Mouse (Mus musculus) intestine, postnatal 0 days (tissue): Measurements from ENCODE around the gene AB124611. TPM values are rescaled to one million over a fixed set of nuclear protein-coding genes. Genes with fewer than 3 reads are reported as not detected.
A peak's percentile ranks its signal among the peaks of the same experiment; 100 is the strongest.

Experiments
- ATAC-seq: fragments of 200-750 bp; cut with Nextera tagmentation; 2 replicates; pipeline ENCODE4 v1.8.0; 2017; ENCODE audit warnings: mild to moderate bottlenecking, moderate TSS enrichment, moderate library complexity
- H3K27ac ChIP-seq: fragments of 300-500 bp; sonication (generic); 2 replicates; pipeline ENCODE4 v1.5.1; 2014; ENCODE audit warnings: mild to moderate bottlenecking, low read depth, low read length, moderate library complexity
- H3K27me3 ChIP-seq: fragments of 300-500 bp; sonication (generic); replicated peaks from 2 replicates; pipeline ENCODE4 v1.6.1; 2014; ENCODE audit warnings: low read length, mixed read lengths; ENCODE audit not compliant: control insufficient read depth, insufficient read depth
- H3K36me3 ChIP-seq: fragments of 300-500 bp; sonication (generic); 2 replicates; pipeline ENCODE4 v1.6.1; 2014; ENCODE audit warnings: mild to moderate bottlenecking, moderate library complexity; ENCODE audit not compliant: control insufficient read depth, insufficient read depth
- H3K4me1 ChIP-seq: fragments of 300-500 bp; sonication (generic); replicated peaks from 2 replicates; pipeline ENCODE4 v1.6.1; 2014; ENCODE audit warnings: antibody characterized with exemption, low read length, mixed read lengths; ENCODE audit not compliant: control insufficient read depth, insufficient read depth
- H3K4me2 ChIP-seq: fragments of 300-500 bp; sonication (generic); replicated peaks from 2 replicates; pipeline ENCODE4 v1.6.1; 2014; ENCODE audit warnings: low read depth, mild to moderate bottlenecking, moderate library complexity
- H3K4me3 ChIP-seq: fragments of 300-500 bp; sonication (generic); 2 replicates; pipeline ENCODE4 v1.5.1; 2014; ENCODE audit warnings: low read depth, low read length
- H3K9ac ChIP-seq: fragments of 300-500 bp; sonication (generic); 2 replicates; pipeline ENCODE4 v1.6.1; 2014; ENCODE audit warnings: mild to moderate bottlenecking, low read depth, low read length
- H3K9me3 ChIP-seq: fragments of 300-500 bp; sonication (generic); 2 replicates; pipeline ENCODE4 v1.6.1; 2016; ENCODE audit warnings: mixed run types; ENCODE audit not compliant: control insufficient read depth
- CTCF ChIP-seq: sonication (generic); IDR thresholded peaks from 2 replicates; pipeline ENCODE4 v1.5.1; 2016; ENCODE audit warnings: low read depth, mild to moderate bottlenecking, control low read depth, antibody characterized with exemption, moderate library complexity
- WGBS: fragments of 180-500 bp; shearing (Covaris S2); extraction: QIAGEN DNeasy Blood & Tissue Kit; methylation state at CpG from one replicate; pipeline ENCODE4 v1.1.7; 2014; 5-methylcytosine and 5-hydroxymethylcytosine counted together
- polyA plus RNA-seq: library from polyadenylated mRNA; unstranded; fragments of >200 nt; fragmentation: Nextera tagmentation; extraction: Ambion mirVana; gene quantifications from 2 replicates; pipeline ENCODE4 v1.2.1, GENCODE M21; 2015

The AB124611 gene
- polyA plus RNA-seq, 1 experiment from 2014 or later = 0.43 TPM

GRCm38 (mm10) chr9:21576286-21576685 lies 50.3 kb downstream of the AB124611 start:
- no peak for ATAC-seq
- no peak overlapping the region for H3K9ac ChIP-seq
- H3K4me1 ChIP-seq = no peaks in the 10 kb centered on the region
- no peak overlapping the region for H3K4me2 ChIP-seq
- peaks cover 77% of the 10 kb centered on the region for H3K36me3 ChIP-seq
- H3K9me3 ChIP-seq = no peaks in the 10 kb centered on the region
- no peak for TF ChIP-seq CTCF
- 89% methylated on average over 1 of the region's 1 CpGs for WGBS
- H3K27me3 ChIP-seq = no peaks in the 10 kb centered on the region
- H3K4me3 ChIP-seq = no peak overlapping the region
- no peak overlapping the region for H3K27ac ChIP-seq

DNA sequence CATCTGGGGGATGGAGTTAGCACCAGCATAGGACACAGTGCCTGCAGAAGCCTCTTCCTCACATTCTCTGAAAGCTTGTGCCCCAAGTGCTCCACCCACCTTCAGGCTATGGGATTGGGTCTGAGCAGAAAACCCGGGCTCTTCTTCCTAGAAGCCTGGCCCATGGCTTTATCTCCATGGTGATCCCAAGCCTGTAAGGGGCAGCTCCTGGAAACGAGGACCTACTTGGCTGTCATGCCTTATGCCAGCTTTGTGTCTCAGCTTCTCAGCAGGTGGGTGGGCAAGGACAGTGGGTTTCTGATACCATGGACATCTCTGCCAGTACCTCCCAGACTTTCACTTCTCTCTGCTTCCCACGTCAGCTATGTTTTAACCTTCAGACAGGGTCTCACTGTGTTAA lies 52.2 kb downstream of the AB124611 start:
- ATAC-seq = no peak
- H3K4me2 ChIP-seq = no peak overlapping the region
- no peaks in the 10 kb centered on the region for H3K9me3 ChIP-seq
- no peak for TF ChIP-seq CTCF
- no peak overlapping the region for H3K9ac ChIP-seq
- H3K36me3 ChIP-seq = peaks cover 74% of the 10 kb centered on the region
- WGBS = 63% methylated on average over 3 of the region's 3 CpGs
- H3K4me1 ChIP-seq = no peaks in the 10 kb centered on the region
- no peak overlapping the region for H3K4me3 ChIP-seq
- no peaks in the 10 kb centered on the region for H3K27me3 ChIP-seq
- H3K27ac ChIP-seq = no peak overlapping the region

DNA sequence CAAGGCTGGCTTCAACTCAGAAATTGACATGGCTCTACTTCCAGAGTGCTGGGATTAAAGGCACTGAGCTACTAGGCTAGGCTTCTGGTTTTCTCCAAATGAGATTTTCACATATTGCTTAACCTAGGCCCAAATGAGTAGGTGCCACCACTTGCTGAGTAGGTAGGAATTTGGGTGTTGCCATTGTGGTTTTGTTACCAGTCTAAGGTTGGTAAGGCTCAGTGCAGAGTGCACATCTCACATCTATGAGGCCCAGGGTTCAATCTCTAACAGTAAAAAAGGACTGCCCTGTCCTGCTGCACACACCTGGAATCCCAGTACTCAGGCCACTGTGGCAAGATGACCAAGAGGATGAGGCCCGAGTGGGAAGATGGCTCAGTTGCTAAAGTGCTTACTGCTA lies 59.4 kb downstream of the AB124611 start:
- Histone ChIP-seq H3K9ac (no peak overlapping the region), H3K4me1 (no peaks in the 10 kb centered on the region), H3K9me3 (no peaks in the 10 kb centered on the region), H3K36me3 (peaks cover 83% of the 10 kb centered on the region), H3K4me2 (no peak overlapping the region), H3K4me3 (no peak overlapping the region), H3K27me3 (no peaks in the 10 kb centered on the region), H3K27ac (no peak overlapping the region)
- WGBS = 89% methylated on average over 1 of the region's 1 CpGs
- no peak for TF ChIP-seq CTCF
- no peak for ATAC-seq

- H3K9me3 ChIP-seq = no peaks in the 10 kb centered on the region
- 0 out of 2 replicates have a peak, but pooled peaks cover 5% of the 10 kb centered on the region for H3K4me1 ChIP-seq
- H3K4me2 ChIP-seq = no peak overlapping the region
- no peak overlapping the region for H3K4me3 ChIP-seq
- peak overlapping the region; percentile 7; the same call in 1 of the 2 replicates for H3K27ac ChIP-seq
- no peaks in the 10 kb centered on the region for H3K27me3 ChIP-seq
- no peak for TF ChIP-seq CTCF
- H3K9ac ChIP-seq = no peak overlapping the region
- no peak for ATAC-seq
- H3K36me3 ChIP-seq = peaks cover 71% of the 10 kb centered on the region
- 76% methylated on average over 23 of the region's 23 CpGs for WGBS
Measured at GRCm38 (mm10) chr9:21587678-21588349, 61.8 kb downstream of the AB124611 start.

GRCm38 (mm10) chr9:21588350-21588749 lies 62.4 kb downstream of the AB124611 start:
- H3K9me3 ChIP-seq = no peaks in the 10 kb centered on the region
- TF ChIP-seq CTCF = no peak
- H3K27me3 ChIP-seq = no peaks in the 10 kb centered on the region
- 84% methylated on average over 8 of the region's 8 CpGs for WGBS
- peaks cover 66% of the 10 kb centered on the region for H3K36me3 ChIP-seq
- no peak for ATAC-seq
- no peak overlapping the region for H3K9ac ChIP-seq
- no peak overlapping the region for H3K4me2 ChIP-seq
- H3K4me3 ChIP-seq = no peak overlapping the region
- H3K4me1 ChIP-seq = 0 out of 2 replicates have a peak, but pooled peaks cover 5% of the 10 kb centered on the region
- 0 out of 2 replicates have a peak overlapping the region, but pooled peaks have one; percentile 7 for H3K27ac ChIP-seq

- Histone ChIP-seq H3K9ac (no peak overlapping the region), H3K36me3 (peaks cover 57% of the 10 kb centered on the region), H3K27ac (no peak overlapping the region), H3K27me3 (no peaks in the 10 kb centered on the region), H3K4me1 (0 out of 2 replicates have a peak, but pooled peaks cover 5% of the 10 kb centered on the region), H3K9me3 (no peaks in the 10 kb centered on the region), H3K4me2 (no peak overlapping the region), H3K4me3 (no peak overlapping the region)
- TF ChIP-seq CTCF = no peak
- no peak for ATAC-seq
- 90% methylated on average over 5 of the region's 5 CpGs for WGBS
Measured at GRCm38 (mm10) chr9:21589538-21589937, 63.6 kb downstream of the AB124611 start.
